Mouse (Mus musculus): ENCODE data around the gene Apobec1. TPM values are rescaled to one million over a fixed set of nuclear protein-coding genes. Genes with fewer than 3 reads are reported as not detected.

The Apobec1 gene
- polyA plus RNA-seq, 1 experiment from 2014 or later, result 3.8 TPM

DNA sequence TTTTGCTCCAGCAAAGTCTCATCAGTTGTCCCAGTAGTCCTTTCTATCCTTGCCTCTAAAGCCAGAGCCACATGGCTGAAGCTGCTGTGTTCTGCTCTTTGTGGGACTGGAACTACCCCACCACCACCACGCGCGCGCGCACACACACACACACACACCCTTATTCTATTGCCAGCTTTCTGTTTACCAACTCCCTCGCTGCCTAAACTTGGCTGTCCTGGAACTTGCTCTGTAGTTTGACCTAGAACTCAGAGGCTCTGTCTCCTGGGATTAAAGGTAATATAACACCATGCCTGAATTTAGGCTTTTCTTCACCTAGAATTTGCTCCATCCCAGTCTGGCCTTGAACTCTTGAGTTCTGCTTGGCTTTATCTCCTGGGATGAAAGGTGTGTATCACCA, 18.8 kb upstream of the Apobec1 start:
- Histone ChIP-seq H3K27ac (no peak overlapping the region), H3K4me2 (no peak overlapping the region), H3K9me3 (replicated peaks) (no peaks in the 10 kb centered on the region), H3K36me3 (ENCODE audit: poor library complexity, severe bottlenecking) (no peaks in the 10 kb centered on the region), H3K4me1 (no peaks in the 10 kb centered on the region), H3K9ac (no peak overlapping the region), H3K27me3 (no peaks in the 10 kb centered on the region), H3K4me3 (no peak overlapping the region)
- WGBS, result 90% methylated on average over 6 of the region's 6 CpGs
- no peak for ATAC-seq

DNA sequence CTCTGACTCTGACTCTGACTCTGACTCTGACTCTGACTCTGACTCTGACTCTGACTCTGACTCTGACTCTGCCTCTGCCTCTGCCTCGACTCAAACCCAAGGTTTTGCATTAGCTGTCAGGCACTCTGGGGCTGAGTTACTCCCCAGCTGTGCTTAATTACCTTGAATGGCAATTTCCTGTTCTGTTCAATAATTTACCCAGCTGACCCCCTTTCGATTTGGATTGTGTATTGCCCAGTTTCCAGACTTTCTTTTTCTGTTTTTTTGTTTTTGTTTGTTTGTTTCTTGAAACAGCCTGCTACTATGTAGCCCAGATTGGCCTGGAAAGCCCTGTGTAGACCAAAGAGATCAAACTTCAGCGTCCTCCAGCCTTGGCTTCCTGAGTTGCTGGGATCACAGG, 13.8 kb upstream of the Apobec1 start:
- WGBS, result 78% methylated on average over 3 of the region's 3 CpGs
- Histone ChIP-seq H3K9ac (no peak overlapping the region), H3K4me3 (no peak overlapping the region)

DNA sequence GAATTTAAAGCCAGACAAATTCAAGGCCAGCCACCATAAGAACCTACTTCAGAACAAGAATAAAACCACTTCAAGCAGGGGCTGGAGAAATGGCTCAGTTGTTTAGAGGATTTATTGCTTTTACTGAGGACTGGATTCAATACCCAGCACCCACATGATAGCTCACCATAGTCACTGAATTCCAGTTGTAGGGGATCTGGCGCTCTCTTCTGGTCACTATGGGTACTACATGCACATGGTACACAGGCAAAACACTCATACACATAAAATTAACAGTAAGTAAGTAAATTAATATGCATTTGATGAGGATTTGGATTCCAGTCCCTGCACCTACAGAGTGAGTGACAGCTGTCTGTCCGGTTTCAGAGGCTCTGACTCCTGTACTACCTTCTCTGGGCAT, 11.8 kb upstream of the Apobec1 start:
- Histone ChIP-seq H3K36me3 (ENCODE audit: poor library complexity, severe bottlenecking) (no peaks in the 10 kb centered on the region), H3K9me3 (replicated peaks) (no peaks in the 10 kb centered on the region), H3K27ac (no peak overlapping the region), H3K4me2 (no peak overlapping the region), H3K4me1 (no peaks in the 10 kb centered on the region), H3K4me3 (no peak overlapping the region), H3K9ac (no peak overlapping the region), H3K27me3 (no peaks in the 10 kb centered on the region)
- WGBS, result 60% methylated on average over 2 of the region's 2 CpGs
- ATAC-seq, result no peak

More for the DNA sequence above, 13.8 kb upstream of the Apobec1 start:
- Histone ChIP-seq H3K4me1 (no peaks in the 10 kb centered on the region), H3K9me3 (replicated peaks) (no peaks in the 10 kb centered on the region), H3K4me2 (no peak overlapping the region), H3K36me3 (ENCODE audit: poor library complexity, severe bottlenecking) (no peaks in the 10 kb centered on the region), H3K27ac (no peak overlapping the region), H3K27me3 (no peaks in the 10 kb centered on the region)
- no peak for ATAC-seq

DNA sequence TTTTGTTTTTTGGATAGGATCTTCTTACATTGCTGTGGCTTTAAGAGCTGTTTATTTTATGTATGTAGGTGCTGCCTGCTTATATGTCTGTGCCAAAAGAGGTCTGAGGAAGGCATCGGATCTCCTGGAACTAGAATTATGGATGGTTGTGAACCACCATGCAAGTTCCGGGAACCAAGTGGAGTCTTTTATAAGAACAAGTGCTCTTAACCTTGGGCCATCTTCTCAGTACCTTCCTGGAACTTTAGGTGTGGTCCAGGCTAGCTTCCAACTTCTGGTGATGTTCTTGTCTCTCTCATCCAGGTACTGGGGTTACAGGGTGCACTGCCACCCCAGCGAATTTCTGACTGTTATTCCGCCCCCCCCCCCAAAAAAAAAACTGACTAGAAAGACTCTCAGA, 10.2 kb upstream of the Apobec1 start:
- no peak for ATAC-seq
- Histone ChIP-seq H3K9ac (no peak overlapping the region), H3K27me3 (no peaks in the 10 kb centered on the region), H3K27ac (no peak overlapping the region), H3K9me3 (replicated peaks) (no peaks in the 10 kb centered on the region), H3K4me3 (no peak overlapping the region), H3K4me2 (no peak overlapping the region), H3K36me3 (ENCODE audit: poor library complexity, severe bottlenecking) (no peaks in the 10 kb centered on the region), H3K4me1 (no peaks in the 10 kb centered on the region)
- 86% methylated on average over 4 of the region's 4 CpGs for WGBS

DNA sequence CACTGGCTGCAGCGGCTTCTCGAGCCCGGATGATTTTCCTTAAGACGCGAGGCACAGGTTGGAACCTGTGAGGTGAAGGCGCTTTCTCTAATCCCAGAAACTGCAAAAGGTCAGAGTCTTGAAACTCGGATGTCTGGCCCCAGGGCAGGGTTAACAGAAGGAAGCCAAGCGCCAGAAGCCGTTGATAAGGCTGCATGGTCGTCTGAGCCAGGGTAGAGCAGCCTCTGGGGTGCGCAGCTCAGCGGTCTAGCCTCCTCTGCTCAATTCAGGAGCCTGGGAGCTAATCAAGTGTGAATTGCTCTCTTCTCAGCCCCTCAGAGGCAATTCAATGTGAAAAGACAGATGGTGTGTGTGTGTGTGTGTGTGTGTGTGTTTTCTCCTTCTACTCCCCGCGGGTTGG, 7.5 kb upstream of the Apobec1 start, which contains the start of gene Gdf3:
TSS of gene Gdf3 (minus strand) at position 317 of the 400 bp plus-strand sequence.
- no peaks in the 10 kb centered on the region for H3K9me3 ChIP-seq (replicated peaks)
- no peak for ATAC-seq
- H3K4me2 ChIP-seq, result no peak within 1 kb of the TSS
- no peak within 1 kb of the TSS for H3K4me3 ChIP-seq
- H3K4me1 ChIP-seq, result no peaks in the 10 kb centered on the region
- no peaks in the 10 kb centered on the region for H3K27me3 ChIP-seq
- WGBS, result 68% methylated on average over 14 of the region's 14 CpGs
- no peaks in the 10 kb centered on the region for H3K36me3 ChIP-seq (ENCODE audit: poor library complexity, severe bottlenecking)
- no peak within 1 kb of the TSS for H3K9ac ChIP-seq
- no peak within 1 kb of the TSS for H3K27ac ChIP-seq

DNA sequence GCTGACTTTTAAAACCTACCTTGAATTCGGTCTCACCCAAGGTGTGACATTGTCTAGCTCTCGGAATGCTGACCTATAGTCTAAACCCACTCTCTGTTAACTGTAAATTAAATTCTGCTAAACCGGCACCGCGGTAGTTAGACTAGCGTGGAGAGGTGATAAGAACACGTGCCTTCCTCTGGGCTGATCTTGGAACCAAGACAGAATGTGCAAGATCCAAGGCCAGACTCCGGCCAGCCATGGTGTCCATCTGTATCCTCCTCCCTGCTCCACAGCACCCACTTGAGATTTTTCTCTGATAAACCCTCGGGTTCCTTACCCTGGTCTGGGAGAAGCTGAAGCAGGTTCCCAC, 7.1 kb upstream of the Apobec1 start:
- no peak for ATAC-seq
- no peaks in the 10 kb centered on the region for H3K36me3 ChIP-seq (ENCODE audit: poor library complexity, severe bottlenecking)
- H3K27me3 ChIP-seq, result no peaks in the 10 kb centered on the region
- no peak overlapping the region for H3K4me3 ChIP-seq
- H3K27ac ChIP-seq, result no peak overlapping the region
- H3K4me1 ChIP-seq, result no peaks in the 10 kb centered on the region
- 77% methylated on average over 9 of the region's 9 CpGs for WGBS
- H3K9ac ChIP-seq, result no peak overlapping the region
- H3K4me2 ChIP-seq, result no peak overlapping the region
- no peaks in the 10 kb centered on the region for H3K9me3 ChIP-seq (replicated peaks)

DNA sequence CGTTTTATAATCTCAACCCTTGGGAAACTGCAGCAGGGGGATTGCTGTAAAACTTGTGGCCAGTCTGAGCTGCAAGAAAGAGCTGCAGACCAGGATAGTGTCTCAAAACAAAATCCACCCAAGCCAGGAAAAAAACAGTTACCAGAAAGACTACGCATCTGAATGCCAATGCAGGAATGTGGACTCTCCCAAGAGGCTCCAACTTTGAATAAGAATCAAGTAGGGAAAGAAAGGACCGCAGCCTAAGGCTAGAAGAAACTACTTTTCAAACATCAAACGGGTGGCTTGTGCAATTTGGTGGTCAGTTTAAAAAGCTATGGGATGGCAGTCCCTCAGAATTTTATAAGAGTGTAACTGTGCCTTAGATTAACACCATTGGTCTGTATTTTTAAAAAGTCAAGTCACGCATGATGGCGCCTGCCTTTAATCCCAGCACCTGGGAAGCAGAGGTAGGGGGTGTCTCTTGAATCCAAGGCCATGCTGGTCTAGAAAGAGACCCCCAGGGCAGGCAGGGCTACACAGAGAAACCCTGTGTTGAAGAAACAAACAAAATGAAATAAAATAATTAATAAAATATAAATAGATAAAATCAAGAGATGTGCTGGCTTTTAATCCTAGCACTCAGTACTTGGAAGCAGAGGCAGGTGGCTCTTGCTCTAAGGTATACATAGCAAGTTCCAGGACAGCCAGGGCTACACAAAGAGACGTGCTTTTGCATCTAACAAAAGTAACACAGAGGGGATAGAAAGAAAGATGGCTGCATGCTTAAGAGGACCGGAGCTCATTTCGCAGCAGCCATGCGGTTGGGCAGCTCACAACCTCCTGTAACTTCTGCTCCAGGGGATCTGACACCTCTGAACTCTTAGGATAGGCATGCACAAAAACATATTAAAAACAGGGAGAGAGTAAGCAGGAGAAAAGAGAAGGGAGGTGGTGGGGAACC, 6.5 kb upstream of the Apobec1 start:
- Histone ChIP-seq H3K9ac (no peak overlapping the region), H3K4me2 (no peak overlapping the region), H3K36me3 (ENCODE audit: poor library complexity, severe bottlenecking) (no peaks in the 10 kb centered on the region), H3K9me3 (replicated peaks) (no peaks in the 10 kb centered on the region), H3K4me1 (no peaks in the 10 kb centered on the region), H3K27me3 (no peaks in the 10 kb centered on the region), H3K4me3 (no peak overlapping the region), H3K27ac (no peak overlapping the region)
- 78% methylated on average over 10 of the region's 10 CpGs for WGBS
- no peak for ATAC-seq

DNA sequence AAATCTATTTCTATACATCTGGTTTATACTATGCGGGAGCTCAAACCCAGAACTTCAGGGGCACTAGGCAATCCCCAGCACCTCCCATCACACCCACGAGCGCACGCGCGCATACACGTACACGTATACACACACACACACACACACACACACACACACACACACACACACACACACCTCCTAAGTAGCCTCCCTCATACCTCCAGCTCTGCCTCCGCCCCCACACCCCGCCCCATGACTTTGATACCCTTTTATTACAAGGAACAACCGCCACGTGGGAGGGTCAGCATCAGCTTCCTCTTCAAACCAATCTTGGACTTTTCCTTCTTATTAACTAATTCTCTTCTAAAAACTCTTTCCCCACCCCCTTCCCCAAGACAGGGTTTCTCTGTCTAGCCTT, 5.5 kb upstream of the Apobec1 start:
- H3K9me3 ChIP-seq (replicated peaks), result no peaks in the 10 kb centered on the region
- H3K9ac ChIP-seq, result no peak overlapping the region
- no peak overlapping the region for H3K4me3 ChIP-seq
- no peak for ATAC-seq
- H3K36me3 ChIP-seq (ENCODE audit: poor library complexity, severe bottlenecking), result no peaks in the 10 kb centered on the region
- no peak overlapping the region for H3K4me2 ChIP-seq
- 88% methylated on average over 12 of the region's 12 CpGs for WGBS
- no peak overlapping the region for H3K27ac ChIP-seq
- peaks cover 1% of the 10 kb centered on the region; the same call in 1 of the 2 replicates for H3K4me1 ChIP-seq
- H3K27me3 ChIP-seq, result no peaks in the 10 kb centered on the region

DNA sequence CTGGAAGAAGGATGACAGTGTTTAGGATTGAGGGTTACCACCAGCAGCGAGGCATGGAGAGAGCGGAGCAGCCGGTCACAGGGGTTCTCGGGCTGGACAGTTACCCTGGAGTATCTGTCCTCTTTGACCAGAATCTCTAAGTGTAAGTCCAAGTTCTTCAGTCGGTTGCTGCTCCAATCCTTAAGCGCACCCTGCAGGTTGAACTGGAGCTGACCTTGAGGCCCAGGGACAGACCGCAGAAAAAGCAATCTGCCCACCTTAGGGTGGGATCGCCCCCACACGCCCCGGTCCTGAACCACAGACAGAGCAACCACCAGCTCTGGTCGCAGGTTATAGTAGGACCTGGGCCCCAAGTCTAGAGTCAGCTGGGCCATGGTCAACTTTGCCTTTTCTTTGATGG, 4.4 kb upstream of the Apobec1 start:
- Histone ChIP-seq H3K9ac (no peak overlapping the region), H3K9me3 (replicated peaks) (no peaks in the 10 kb centered on the region), H3K27ac (no peak overlapping the region), H3K4me3 (no peak overlapping the region), H3K4me1 (peaks cover 8% of the 10 kb centered on the region; the same call in 1 of the 2 replicates), H3K4me2 (no peak overlapping the region), H3K27me3 (no peaks in the 10 kb centered on the region), H3K36me3 (ENCODE audit: poor library complexity, severe bottlenecking) (no peaks in the 10 kb centered on the region)
- no peak for ATAC-seq
- WGBS, result 98% methylated on average over 11 of the region's 11 CpGs

DNA sequence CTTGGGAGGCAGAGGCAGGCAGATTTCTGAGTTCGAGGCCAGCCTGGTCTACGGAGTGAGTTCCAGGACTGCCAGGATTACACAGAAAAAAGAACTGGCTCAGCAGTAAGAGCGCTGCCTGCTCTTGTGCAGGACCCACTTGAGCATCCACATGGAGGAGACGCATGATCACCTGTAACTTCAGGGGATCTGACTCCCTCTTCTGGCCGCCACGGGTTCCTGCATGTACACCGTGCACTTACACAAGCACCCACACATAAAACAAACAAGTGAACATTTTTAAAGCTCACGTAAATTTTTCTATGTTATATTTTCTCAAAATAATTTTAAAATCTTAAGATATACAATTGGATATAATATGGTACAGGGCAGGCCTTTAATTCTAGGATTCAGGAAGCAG, 3.2 kb upstream of the Apobec1 start:
- no peak overlapping the region for H3K4me3 ChIP-seq
- H3K9me3 ChIP-seq (replicated peaks), result no peaks in the 10 kb centered on the region
- no peak overlapping the region for H3K9ac ChIP-seq
- H3K36me3 ChIP-seq (ENCODE audit: poor library complexity, severe bottlenecking), result no peaks in the 10 kb centered on the region
- ATAC-seq, result no peak
- peaks cover 8% of the 10 kb centered on the region; the same call in 1 of the 2 replicates for H3K4me1 ChIP-seq
- H3K4me2 ChIP-seq, result no peak overlapping the region
- H3K27ac ChIP-seq, result no peak overlapping the region
- 90% methylated on average over 8 of the region's 8 CpGs for WGBS
- no peaks in the 10 kb centered on the region for H3K27me3 ChIP-seq

DNA sequence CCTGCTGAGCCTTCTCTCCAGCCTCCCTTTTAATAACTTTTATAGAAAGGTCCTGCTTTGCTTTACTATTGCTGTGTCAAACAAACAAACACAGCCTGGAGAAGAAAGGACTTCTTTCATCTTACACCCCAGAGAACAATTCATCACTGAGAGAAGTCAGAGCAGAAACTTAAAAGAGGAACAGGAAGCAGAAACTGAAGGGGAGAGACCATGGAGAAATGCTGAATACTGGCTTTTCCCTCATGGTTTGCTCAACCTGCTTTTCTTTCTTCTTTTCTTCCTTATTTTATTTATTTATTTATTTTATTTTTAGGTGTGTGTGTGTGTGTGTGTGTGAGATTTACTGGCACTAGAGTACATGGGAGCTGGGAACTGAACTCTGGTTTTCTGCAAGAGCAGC, 2.0 kb upstream of the Apobec1 start:
- no peak overlapping the region for H3K9ac ChIP-seq
- no peaks in the 10 kb centered on the region for H3K36me3 ChIP-seq (ENCODE audit: poor library complexity, severe bottlenecking)
- no peak for ATAC-seq
- H3K27ac ChIP-seq, result no peak overlapping the region
- H3K4me2 ChIP-seq, result no peak overlapping the region
- H3K9me3 ChIP-seq (replicated peaks), result no peaks in the 10 kb centered on the region
- no peaks in the 10 kb centered on the region for H3K27me3 ChIP-seq
- peaks cover 8% of the 10 kb centered on the region; the same call in 1 of the 2 replicates for H3K4me1 ChIP-seq
- no peak overlapping the region for H3K4me3 ChIP-seq

DNA sequence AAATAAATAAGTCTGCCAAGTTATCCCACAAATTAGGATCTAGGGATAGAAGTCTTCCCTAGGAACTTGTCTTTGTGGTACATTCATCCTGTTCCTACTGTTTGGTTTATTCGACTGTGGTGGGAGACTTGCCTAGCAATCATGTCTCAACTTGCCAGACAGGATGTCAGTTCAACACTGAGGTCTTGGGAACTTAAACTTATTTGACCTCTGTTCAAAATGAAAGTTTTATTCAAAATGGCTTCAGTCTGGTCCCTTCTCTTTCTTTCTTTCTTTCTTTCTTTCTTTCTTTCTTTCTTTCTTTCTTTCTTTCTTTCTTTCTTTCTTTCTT, 713 bp upstream of the Apobec1 start:
- no peak overlapping the region for H3K4me3 ChIP-seq
- H3K4me2 ChIP-seq, result peak overlapping the region; percentile 61
- peaks cover 13% of the 10 kb centered on the region for H3K4me1 ChIP-seq
- H3K27ac ChIP-seq, result no peak overlapping the region
- no peak overlapping the region; the same call in 1 of the 2 replicates for H3K9ac ChIP-seq
- 50% methylated on average over 1 of the region's 1 CpGs for WGBS
- no peaks in the 10 kb centered on the region for H3K9me3 ChIP-seq (replicated peaks)
- H3K36me3 ChIP-seq (ENCODE audit: poor library complexity, severe bottlenecking), result no peaks in the 10 kb centered on the region
- no peak for ATAC-seq
- H3K27me3 ChIP-seq, result no peaks in the 10 kb centered on the region

DNA sequence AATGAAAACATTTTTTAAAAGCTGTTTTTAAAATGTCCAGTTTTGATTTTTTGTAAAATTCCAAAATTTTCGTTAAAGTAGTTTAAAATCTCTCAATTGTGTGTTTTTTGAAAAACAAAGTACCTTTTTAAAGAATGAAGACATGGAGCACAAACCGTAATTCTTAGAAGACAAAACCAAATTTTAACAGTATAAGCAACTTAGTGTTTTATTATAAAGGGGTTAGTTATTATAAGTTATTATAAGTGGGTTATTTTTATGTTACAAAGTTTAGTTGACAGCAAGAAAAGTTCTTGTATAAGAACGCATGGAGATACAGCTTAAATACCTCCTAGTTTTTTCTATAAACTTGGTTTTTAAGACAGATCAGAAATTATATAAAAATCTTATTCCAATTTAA, 629 bp downstream of the Apobec1 start:
- peaks cover 13% of the 10 kb centered on the region for H3K4me1 ChIP-seq
- peak overlapping the region; percentile 61 for H3K4me2 ChIP-seq
- no peaks in the 10 kb centered on the region for H3K27me3 ChIP-seq
- peak overlapping the region; percentile 41; the same call in 1 of the 2 replicates for H3K4me3 ChIP-seq
- no peaks in the 10 kb centered on the region for H3K9me3 ChIP-seq (replicated peaks)
- no peak overlapping the region for H3K9ac ChIP-seq
- H3K27ac ChIP-seq, result no peak overlapping the region
- H3K36me3 ChIP-seq (ENCODE audit: poor library complexity, severe bottlenecking), result no peaks in the 10 kb centered on the region
- 88% methylated on average over 3 of the region's 3 CpGs for WGBS
- ATAC-seq, result no peak
